Mouse (Mus musculus): Measurements from ENCODE around the gene Ston1.

Ston1 gene

GRCm38 (mm10) chr17:88597222-88598055 is at the start of gene Ston1:
Gene Ston1, plus strand, starts transcription at chr17:88597684.
- DNase-seq (ENCODE audit: low spot score in 2 of 2), result peak; percentile 74 to 76

GRCm38 (mm10) chr17:88549411-88550191 is 47.9 kb upstream of the Ston1 start:
- no peak for DNase-seq (ENCODE audit: low spot score in 2 of 2)

- no peak for DNase-seq (ENCODE audit: low spot score in 2 of 2)
Measured at GRCm38 (mm10) chr17:88550351-88550750, 47.1 kb upstream of the Ston1 start.

GRCm38 (mm10) chr17:88550981-88551940 is 46.2 kb upstream of the Ston1 start:
- DNase-seq (ENCODE audit: low spot score in 2 of 2), result peak; percentile 25 to 51

- no peak for DNase-seq (ENCODE audit: low spot score in 2 of 2)
Measured at GRCm38 (mm10) chr17:88552556-88552955, 44.9 kb upstream of the Ston1 start.

GRCm38 (mm10) chr17:88553001-88553449 is 44.5 kb upstream of the Ston1 start:
- DNase-seq (ENCODE audit: low spot score in 2 of 2), result no peak

- no peak for DNase-seq (ENCODE audit: low spot score in 2 of 2)
Measured at GRCm38 (mm10) chr17:88553473-88554087, 43.9 kb upstream of the Ston1 start.

- DNase-seq (ENCODE audit: low spot score in 2 of 2), result no peak
Measured at GRCm38 (mm10) chr17:88556176-88556575, 41.3 kb upstream of the Ston1 start.

GRCm38 (mm10) chr17:88556688-88557087 is 40.8 kb upstream of the Ston1 start:
- no peak for DNase-seq (ENCODE audit: low spot score in 2 of 2)

- peak in 1 of 2 experiments; percentile 64 for DNase-seq (ENCODE audit: low spot score in 2 of 2)
Measured at GRCm38 (mm10) chr17:88558168-88558842, 39.2 kb upstream of the Ston1 start.

GRCm38 (mm10) chr17:88563611-88564010 is 33.9 kb upstream of the Ston1 start:
- DNase-seq (ENCODE audit: low spot score in 2 of 2), result peak; percentile 20 to 51

- no peak for DNase-seq (ENCODE audit: low spot score in 2 of 2)
Measured at GRCm38 (mm10) chr17:88569807-88570540, 27.5 kb upstream of the Ston1 start.

- no peak for DNase-seq (ENCODE audit: low spot score in 2 of 2)
Measured at GRCm38 (mm10) chr17:88570784-88571183, 26.7 kb upstream of the Ston1 start.

- no peak for DNase-seq (ENCODE audit: low spot score in 2 of 2)
Measured at GRCm38 (mm10) chr17:88574811-88575210, 22.7 kb upstream of the Ston1 start.

GRCm38 (mm10) chr17:88578522-88579242 is 18.8 kb upstream of the Ston1 start:
- no peak for DNase-seq (ENCODE audit: low spot score in 2 of 2)

- no peak for DNase-seq (ENCODE audit: low spot score in 2 of 2)
Measured at GRCm38 (mm10) chr17:88580556-88580955, 16.9 kb upstream of the Ston1 start.

- peak; percentile 39 to 74 for DNase-seq (ENCODE audit: low spot score in 2 of 2)
Measured at GRCm38 (mm10) chr17:88581511-88582021, 15.9 kb upstream of the Ston1 start.

GRCm38 (mm10) chr17:88582999-88583398 is 14.5 kb upstream of the Ston1 start:
- DNase-seq (ENCODE audit: low spot score in 2 of 2), result no peak

GRCm38 (mm10) chr17:88583411-88583810 is 14.1 kb upstream of the Ston1 start:
- DNase-seq (ENCODE audit: low spot score in 2 of 2), result no peak

All from heart, adult 9 months (tissue).